Mouse (Mus musculus): ENCODE measurements around the gene Rpl19.
A peak's percentile ranks its signal among the peaks of the same experiment; 100 is the strongest.

The Rpl19 gene

DNA sequence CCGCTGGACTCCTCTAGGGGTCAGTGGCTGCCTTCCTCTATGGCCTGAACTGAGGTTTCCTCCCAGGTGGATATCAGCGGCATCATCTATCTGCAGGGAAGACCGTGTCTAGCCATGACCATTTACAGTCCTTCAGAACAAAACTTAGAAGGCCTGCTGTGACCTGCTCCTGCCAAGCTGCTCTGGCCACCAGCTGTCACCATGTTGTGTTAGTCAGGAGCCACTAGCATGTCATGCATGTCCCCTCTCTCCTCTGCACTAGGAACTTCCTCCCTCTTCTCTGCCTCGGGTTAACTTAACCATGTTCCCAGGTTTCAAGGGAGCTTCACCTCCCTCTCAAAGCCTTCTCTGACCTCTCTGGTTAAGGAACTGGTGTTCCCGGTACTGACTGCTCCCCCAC is 26.8 kb upstream of the Rpl19 start:
- peak in 1 of 2 experiments; percentile 34 for DNase-seq

DNA sequence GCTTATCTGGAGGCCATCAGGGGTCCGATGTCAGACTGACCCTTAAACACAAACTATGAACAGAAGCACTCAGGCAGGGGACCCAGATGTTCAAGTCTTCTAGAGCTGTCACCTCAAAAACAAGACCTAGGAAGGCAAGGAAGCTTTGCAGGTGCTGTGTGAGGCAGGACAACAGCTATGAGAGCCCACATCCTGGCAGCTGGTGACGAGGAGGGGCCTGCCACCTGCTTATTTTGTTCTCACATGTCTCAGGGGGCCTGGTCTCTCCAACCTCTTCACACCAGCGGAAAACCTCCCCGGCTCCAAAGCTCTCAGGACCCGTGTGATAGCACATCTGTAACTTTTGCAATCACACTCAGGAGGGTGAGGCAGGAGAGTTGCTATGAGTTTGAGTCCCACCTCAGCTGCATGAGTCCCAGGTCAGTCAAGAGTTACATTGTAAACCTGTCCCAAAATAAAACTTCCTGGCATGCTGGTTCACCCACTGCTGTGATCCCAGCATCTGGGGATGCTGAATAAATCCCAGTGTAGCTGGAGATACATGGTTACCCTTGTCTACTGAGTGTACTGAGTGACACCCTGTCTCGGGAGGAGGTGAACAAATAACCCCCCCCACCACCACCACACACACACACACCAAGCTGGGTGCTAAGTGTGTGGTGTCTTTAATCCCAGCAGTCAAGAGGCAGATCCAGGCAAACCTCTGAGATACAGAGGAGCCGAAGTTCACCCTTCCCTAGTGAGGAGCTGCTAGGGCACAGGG is 26.0 kb upstream of the Rpl19 start:
- peak; percentile 87 to 94 for DNase-seq

DNA sequence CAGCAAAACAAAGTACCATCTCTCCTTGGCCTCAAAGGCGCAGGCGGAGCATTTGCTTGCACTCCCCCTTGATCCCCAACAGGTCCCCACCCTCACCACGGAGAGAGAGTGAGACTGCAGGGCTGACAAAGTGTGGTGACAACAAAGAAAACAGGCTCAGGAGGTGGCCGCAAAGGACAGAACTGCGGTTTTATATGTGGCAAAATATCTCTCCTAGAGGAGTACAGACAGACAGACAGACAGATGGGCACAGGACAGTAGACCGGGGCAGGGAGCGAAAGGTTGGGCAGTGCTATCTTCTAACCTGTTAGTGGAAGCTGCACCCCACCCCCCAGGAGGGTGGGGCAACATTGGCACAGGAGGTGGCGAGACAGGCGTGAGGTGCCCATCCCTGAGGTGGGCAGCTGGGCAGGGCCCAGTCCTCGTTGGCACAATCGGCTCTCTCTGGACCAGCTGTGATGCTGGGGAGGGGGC is 25.1 kb upstream of the Rpl19 start:
- peak; percentile 80 to 90 for DNase-seq

DNA sequence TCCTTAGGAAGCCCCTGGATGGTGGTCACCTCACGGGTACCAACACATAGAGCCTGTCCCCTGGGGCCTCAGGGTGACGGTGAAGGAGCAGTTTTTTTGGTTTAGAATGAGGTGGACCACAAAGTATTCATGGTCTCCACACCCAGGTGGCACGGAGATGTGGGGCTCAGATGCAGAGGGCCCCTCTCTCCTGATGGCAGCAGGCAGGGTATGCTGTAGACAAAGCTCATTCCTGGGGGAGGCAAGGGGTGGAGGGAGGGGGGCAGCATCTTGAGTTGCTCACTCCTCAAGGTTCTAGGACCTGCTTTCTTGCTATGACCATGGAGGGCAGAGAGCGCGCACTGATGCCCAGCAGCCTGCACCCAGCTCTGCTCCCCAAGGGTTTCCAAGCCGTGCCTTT is 24.5 kb upstream of the Rpl19 start:
- DNase-seq = peak; percentile 56

DNA sequence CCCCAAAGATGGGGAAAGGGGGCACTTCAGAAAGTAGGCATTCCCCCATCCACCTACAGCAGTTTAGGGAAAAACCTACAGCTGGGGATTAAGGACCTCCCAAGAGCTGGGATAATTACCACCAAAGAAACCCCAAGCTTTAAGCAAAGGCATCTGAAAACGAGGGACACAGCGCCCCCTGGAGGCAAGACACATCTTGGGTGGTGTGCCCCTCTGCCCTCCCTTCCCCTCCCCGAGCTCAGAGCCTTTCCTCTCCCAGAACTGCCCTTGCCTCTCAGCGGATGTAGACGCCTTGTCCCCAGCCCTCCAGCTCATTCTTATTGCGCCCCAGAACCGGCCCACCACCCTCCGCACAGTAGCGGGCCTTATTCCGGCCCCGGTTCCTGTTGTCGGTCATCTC is 23.9 kb upstream of the Rpl19 start:
- peak; percentile 94 to 95 for DNase-seq

DNA sequence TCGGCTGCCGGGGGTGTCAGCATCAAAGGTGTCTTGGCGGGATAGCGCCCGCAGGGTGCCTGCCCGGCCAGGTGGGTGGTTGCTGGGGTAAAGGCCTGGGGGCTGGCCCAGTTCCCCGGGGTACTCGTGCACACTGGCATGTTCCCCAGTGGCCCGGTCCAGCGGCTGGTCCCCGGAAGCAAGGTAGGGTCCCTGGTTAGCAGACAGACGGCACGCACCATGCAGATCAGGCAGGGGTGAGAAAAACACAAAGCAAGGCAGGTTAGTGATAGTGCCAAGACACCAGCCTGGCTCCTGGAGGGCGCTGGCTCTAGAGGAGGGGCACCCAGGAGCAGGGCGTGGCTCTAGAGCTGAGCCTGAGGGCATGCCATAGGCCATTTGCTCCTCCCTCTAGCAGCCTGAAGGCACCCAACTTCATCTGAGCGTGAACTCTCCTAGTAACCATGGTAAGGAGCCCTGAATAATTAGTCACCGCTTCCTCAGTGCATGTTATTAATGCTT is 23.3 kb upstream of the Rpl19 start:
- peak in 1 of 2 experiments; percentile 74 for DNase-seq

DNA sequence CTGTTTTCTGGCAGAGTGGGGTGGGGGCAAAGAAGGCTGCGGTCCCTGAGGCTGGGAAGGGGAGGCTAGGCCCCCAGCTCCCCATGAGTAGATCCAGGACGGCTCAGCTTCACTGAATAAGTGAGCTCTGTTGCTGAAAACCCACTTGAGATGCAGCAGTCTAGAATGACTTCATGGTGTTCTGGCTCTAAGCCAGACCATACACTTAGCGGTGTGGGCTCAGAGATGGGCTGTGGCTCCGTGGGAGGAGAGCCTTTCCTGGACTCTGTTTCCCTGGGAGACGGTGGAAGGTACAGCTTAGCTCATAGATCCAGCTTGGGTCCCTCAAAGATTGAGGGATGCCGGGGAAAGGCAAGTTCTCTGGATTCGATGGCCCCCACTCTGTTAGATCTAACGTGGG is 22.3 kb upstream of the Rpl19 start:
- no peak for DNase-seq

DNA sequence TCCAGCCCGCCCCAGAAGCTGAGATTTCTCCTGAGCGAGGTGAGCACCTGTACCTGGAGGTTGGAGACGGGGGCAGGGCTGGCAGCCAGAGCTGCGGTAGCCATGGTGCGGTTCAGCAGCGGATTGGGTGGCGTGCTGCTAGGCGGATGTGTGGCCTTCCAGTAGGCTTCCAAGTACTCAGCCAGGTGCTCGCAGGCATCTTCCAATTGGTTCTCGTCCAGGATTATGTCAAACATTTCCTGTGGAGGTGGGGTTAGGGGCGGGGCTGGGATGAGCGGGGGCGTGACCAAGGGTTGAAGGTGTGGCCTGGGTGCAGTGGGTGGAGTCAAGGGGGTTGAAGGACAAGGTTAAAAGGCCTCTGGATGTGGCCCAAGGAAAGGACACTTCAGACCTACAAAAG is 21.4 kb upstream of the Rpl19 start:
- peak in 1 of 2 experiments; percentile 43 for DNase-seq

DNA sequence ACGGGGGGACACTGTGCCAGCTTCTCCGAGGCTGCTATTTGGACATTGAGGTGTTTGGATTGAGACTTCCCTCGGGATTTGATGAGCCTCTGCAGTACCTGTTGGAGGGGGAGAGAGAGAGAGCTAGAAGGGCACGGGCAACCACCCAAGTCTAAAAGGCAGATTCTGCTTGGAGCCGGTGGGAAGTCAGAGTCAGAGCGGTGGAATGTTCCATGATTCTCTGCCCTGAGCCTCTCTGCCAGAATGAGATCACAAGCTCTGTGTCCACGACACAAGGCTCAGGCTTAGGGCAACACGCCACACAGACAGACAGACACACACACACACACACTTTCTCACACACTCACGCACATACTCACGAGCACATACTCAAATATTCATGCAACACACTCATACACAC is 20.8 kb upstream of the Rpl19 start:
- no peak for DNase-seq

DNA sequence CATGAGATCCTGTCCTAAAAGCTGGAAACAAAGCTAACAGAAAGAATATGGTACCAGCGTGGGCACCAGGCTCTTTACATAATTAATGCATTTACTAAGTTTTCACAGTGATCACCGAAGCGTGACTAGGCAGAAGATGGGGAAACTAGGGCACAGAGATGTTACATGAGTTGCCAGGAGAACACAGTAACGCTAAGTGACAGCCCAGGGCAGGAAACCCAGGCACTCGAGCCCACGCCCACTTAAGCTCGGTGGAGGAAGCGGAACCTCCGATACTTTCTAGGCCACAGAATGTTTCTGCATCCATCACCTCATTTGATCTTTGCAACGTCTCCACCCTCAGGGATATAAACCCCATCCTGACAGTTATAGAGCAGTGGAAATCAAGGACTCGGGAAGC is 18.4 kb upstream of the Rpl19 start:
- peak in 1 of 2 experiments; percentile 46 for DNase-seq

DNA sequence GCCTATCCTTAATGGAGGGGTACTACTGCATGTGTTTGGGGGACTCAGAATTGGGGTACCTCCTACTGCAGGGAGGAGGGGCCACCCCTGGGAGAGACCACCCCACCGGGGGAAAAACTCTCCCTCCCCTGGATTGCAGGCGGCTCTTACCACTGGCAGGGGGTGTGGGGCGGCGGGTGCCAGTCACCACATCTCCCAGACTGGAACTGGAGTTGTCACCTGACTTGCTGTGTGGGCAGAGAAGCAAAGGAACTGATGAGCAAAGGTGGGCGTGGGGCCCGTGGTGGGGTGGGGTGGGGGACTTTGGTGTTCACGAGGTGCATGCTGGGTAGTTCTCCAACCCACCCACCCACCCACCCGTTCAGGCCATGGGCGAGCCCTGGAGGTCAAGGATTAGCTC is 14.8 kb upstream of the Rpl19 start:
- no peak for DNase-seq

DNA sequence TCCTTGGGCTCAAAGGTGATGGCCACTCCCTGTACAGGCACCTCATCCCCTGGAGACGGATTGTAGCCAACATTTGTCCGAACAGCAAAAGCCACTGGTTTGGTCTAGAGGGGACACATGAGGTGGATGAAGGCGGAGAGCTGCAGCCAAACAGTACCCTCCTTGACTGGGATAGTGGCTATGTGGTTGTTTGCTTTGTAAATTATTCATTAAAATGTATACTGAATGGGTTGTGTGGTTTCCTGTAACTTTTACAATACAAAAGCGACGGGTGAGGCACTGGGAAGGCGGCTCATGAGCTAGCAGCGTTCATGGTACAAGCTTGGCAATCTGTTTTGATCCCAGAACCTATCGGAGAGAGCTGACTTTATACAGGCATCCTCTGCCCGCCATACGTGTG is 13.7 kb upstream of the Rpl19 start:
- no peak for DNase-seq

DNA sequence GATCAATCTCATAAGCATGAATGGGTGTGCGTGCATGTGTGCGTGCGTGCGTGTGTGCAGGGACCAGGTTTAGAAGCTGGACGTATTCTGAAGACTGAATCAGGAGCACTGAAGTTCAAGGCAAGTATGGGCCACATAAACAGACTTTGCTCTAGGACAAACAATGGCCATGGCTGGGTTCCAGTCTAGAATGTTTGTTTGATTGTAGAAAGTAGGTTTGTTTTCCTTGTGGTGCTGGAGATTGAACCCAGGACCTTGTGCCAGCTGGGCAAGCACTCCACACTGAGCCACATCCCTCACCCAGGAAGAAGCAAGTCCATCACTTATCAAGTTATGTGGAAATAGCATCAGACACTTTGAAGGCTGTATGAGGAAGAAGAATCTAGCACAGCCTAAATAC is 10.3 kb upstream of the Rpl19 start:
- DNase-seq = no peak

DNA sequence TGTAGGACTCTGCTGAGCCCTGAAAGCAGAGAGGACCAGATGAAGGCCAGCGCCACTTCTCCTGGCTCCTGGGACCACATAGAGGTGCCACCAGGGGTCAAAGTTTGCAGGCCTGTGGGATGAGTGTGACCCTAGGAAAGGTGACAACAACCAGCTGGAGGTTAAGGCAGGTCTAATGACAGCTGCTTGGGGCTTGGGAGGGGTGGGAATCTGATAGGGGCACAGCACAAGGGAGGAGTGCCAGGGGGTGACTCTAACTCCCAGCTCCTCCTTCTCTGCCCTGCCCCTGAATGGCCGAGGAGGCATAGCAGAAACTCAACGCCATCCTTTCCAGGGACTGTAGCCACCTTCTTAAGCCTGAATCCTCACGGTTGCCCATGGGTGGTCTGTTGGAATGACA is 9.7 kb upstream of the Rpl19 start:
- DNase-seq = no peak

DNA sequence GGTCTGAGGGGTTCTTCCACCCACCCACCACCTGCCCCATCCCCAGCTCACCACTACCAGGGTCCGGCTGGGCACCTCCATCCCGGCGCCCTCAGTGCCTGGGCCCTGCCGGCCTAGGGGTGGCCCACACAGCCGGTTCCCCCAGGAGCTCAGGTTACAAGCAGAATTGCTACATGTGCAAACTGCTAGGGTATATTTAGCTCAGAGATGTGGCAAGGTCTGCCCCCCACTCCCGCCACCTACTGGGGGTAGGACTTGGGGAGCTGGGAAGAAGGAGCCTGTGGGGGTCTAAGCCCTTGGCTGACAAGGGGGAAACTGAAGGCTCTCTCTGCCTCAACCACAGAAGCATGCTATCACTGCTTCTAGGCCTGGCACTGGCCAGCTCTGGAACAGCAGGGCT is 8.3 kb upstream of the Rpl19 start:
- DNase-seq = no peak

DNA sequence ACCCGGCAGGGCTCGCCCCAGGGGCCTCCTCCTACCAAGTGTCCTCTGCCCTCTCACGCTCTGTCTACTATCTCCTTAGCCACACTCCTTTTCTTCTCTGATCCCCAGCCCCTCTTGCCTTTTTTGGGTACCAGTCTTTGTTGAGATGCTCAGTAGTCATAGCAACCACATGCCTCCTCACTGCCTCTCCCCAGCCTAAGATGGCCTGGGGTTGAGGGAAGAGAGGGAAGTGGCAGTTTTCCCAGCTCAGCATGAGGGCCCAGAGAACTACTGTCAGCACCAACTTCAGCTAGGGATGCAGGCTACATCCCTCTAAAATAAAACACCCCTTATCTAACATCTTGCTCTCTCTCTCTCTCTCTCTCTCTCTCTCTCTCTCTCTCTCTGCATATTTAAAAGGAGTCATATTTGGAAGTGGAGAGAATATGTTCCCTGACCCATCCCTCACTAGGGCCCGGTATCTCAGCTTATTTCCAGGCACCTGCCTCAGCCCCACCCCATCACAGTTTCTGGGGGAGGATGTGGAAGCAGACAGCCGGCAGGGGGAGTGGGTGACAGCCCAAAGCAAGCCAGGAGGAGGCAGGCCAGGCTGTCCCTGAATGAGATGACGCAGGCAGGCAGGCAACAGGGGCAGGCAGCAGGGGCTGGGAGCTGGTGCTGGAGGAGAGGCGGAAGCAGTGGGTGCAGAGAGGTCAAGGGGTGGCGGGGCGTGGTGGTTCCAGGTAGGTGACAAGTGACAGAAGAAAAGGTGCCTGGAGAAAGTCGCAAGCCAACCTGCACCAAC is 7.5 kb upstream of the Rpl19 start:
- DNase-seq = peak; percentile 79 to 85

DNA sequence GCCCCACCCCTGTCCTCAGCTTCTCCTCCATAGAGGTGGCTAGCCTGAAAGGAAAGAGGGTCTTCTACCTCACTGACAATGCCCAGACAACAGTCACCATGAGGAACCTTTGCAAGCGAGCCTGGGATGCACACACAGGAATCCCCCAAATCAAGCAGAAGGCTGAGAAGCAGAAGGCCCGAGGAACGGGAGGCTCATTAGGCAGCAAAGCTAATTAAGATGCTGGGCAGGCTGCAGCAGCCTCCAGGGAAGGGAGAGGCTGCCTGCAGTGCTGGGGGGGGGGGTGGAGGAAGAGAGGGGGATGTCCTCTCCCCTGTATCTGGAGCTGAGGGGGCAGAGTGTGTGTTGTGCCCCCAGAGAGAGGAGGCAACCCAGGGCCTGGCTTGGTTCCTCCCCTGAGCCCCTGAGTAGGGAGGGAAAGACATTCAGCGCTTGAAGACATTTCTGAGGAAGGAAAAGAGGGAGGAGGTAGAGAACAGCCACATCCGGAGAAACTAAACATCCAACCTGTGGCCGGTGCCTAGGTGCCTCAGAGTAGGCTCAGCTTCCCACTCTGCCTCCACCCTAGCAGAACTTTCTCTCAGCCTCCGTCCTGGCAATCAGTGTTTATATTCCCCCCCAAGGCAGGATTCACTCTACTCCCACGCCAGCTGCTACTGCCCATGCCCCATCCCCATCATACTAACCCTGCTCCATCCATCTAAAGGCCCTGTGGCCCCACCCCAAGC is 6.5 kb upstream of the Rpl19 start:
- DNase-seq = peak; percentile 39 to 53

DNA sequence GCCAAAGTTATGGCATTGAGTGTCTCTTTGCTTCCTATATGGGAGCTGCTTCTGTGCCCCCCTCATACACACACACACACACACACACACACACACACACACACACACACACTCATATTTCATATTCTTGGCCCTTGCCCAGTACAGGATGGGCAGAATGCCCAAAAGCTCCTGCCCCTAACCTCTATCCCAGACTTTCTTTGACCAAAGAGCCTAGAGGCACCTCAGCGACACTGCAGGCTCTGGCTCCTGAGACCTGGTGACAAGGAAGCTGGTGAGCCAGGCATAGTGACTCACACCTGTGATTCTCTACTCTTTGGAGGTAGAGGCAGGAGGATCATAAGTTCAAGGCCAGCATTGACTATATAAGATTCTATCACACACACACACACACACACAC is 5.8 kb upstream of the Rpl19 start:
- DNase-seq = no peak

DNA sequence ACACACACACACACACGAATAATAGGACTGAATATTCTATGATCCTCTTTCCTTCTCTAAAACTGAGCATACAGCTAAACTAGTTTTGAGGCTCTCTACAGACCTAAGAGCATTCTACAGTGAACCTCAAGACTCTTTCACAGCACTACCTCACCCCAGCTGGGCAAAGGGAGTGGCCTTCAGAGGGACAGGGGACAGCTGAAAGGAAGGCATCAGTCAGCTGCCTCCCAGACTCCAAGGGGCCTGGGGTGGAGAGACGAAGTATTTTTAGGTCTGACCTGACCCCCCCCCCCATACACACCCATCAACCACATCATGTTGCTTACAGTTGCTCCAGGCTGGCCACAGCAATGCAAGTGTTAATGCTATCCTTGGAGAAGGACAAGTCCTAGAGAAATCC is 5.4 kb upstream of the Rpl19 start:
- no peak for DNase-seq

DNA sequence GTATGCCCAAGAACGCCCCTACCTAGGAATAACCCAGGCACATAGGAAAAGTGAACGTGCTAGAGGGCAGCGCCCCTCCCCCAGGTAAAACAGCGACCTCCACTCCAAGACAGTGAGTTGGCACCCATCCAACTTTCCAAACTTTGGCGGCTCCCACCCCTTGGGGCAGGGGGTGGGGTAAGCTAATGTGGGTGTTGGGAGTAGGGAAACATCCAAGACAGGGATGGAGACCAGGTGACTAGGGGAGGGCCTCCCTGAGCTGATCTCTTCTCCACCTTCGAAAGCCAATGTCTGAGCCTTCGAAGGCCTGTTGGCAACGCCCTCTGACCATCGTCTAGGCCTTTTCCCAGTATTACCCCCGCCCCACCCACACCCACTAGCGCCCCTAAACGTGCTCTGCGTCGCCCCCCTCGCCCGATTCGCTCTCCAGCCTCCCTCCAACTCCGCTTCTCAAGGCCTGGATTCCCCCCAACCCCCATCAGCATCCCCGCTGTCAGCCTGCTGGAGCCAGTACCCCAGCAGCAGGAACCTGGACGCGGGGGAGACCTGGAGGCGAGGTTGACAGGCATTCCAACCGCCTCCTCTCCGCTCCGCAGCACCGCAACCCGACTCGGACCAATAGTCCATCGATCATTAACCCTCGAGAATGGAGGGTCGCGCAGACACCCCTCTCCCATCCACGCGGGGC is 4.8 kb upstream of the Rpl19 start:
- peak in 1 of 2 experiments; percentile 56 for DNase-seq

DNA sequence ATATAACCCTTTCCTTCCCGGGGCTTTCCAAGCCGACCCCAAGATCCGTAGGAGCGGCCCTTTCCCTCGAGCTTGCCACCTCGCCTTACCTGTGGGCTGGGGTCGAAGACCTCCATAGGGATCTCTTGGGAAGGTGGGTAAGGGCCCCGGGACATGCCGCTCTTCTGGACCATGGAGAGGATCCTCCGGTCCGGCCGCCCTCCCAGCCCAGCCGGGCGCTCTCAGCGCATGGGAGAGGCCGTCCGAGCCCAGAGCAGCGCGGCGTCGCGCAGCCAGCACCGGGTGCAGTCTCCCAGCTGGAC is 4.3 kb upstream of the Rpl19 start:
- no peak for DNase-seq

DNA sequence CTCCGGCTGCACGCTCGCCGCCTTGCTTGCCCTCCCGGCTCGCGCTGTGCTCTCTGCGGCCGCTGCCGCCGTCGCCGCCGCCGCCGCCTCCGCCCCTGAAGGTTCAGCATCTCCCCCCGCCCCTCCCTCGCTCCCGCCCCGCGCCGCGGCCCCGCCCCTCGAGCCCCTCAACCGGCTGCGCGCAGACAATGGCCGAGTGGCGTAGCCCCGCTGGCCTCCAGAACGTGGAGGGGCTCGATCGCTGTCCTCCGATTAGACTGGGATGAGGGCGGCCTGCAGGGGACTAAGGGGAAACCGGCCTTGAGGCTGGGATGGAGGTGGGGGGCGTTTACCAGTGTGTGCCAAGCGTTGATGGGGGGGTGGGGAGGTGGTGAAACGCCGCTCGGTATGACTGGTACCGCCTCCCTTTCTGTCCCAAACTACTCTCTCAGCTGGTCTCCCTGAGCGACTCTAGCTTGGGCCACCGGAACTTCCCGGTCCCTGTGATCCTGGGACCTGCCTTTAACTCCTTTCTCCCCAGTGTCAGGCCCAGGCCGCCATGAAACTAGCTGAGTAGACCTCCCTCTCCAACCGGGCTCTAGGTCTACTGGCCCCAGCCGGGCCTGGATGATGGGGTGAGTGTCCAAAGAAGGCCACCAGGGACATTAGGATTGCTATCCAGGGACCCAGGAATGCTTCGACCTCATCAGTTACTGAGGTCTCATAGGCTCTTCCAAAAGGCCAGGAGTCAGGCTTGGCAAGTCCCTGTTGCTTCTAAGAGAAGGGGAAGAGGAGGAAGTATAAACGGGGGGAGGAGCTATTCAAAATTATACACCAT is 3.7 kb upstream of the Rpl19 start, which contains the start of gene Cacnb1:
TSS of gene Cacnb1 (minus strand) at position 480 of the 817 bp plus-strand sequence.
- DNase-seq = peak; percentile 77 to 79

Measured in thymus, postnatal 36 days (tissue).